Mouse (Mus musculus) liver, embryonic 11.5 days (tissue): ENCODE results near the gene Trdmt1. TPM values are rescaled to one million over a fixed set of nuclear protein-coding genes. Genes with fewer than 3 reads are reported as not detected.

Experiments
- ATAC-seq: fragments of 200-750 bp; cut with Nextera tagmentation; replicated peaks from 2 replicates; pipeline ENCODE4 v1.8.0; 2017; ENCODE audit warnings: moderate number of reproducible peaks, mild to moderate bottlenecking, moderate TSS enrichment, moderate library complexity; ENCODE audit not compliant: low FRiP score
- DNase-seq: peaks from one replicate; pipeline ENCODE4 v3.0.0-alpha.2; 2017; ENCODE audit warnings: low spot score
- H3K27ac ChIP-seq: fragments of 300-500 bp; sonication (generic); 2 replicates; pipeline ENCODE4 v1.5.1; 2014; ENCODE audit warnings: mild to moderate bottlenecking, low read depth, low read length, control low read depth
- H3K27me3 ChIP-seq: fragments of 300-500 bp; sonication (generic); replicated peaks from 2 replicates; pipeline ENCODE4 v1.6.1; 2014; ENCODE audit warnings: low read length, mixed read lengths; ENCODE audit not compliant: control insufficient read depth, insufficient read depth
- H3K36me3 ChIP-seq: fragments of 300-500 bp; sonication (generic); 2 replicates; pipeline ENCODE4 v1.6.1; 2014; ENCODE audit warnings: mild to moderate bottlenecking, low read length, moderate library complexity, mixed read lengths; ENCODE audit not compliant: control insufficient read depth, insufficient read depth
- H3K4me1 ChIP-seq: fragments of 300-500 bp; sonication (generic); replicated peaks from 2 replicates; pipeline ENCODE4 v1.6.1; 2014; ENCODE audit warnings: low read length, mixed read lengths; ENCODE audit not compliant: control insufficient read depth, insufficient read depth
- H3K4me2 ChIP-seq: fragments of 300-500 bp; sonication (generic); 2 replicates; pipeline ENCODE4 v1.6.1; 2014; ENCODE audit warnings: mild to moderate bottlenecking, control low read depth, moderate library complexity
- H3K4me3 ChIP-seq: fragments of 300-500 bp; sonication (generic); 2 replicates; pipeline ENCODE4 v1.5.1; 2014; ENCODE audit warnings: low read depth, low read length, control low read depth
- H3K9ac ChIP-seq: fragments of 300-500 bp; sonication (generic); 2 replicates; pipeline ENCODE4 v1.6.1; 2014; ENCODE audit warnings: low read depth, low read length, control low read depth
- H3K9me3 ChIP-seq: fragments of 300-500 bp; sonication (generic); 2 replicates; pipeline ENCODE4 v1.6.1; 2016; ENCODE audit warnings: low read length, inconsistent platforms, mixed read lengths; ENCODE audit not compliant: control insufficient read depth
- WGBS: fragments of 180-500 bp; shearing (Covaris S2); extraction: QIAGEN DNeasy Blood & Tissue Kit; methylation state at CpG from one replicate; pipeline ENCODE4 v1.1.7; 2014; 5-methylcytosine and 5-hydroxymethylcytosine counted together
- polyA plus RNA-seq: library from polyadenylated mRNA; unstranded; fragments of >200 nt; fragmentation: Nextera tagmentation; extraction: Ambion mirVana; gene quantifications from 2 replicates; pipeline ENCODE4 v1.2.1, GENCODE M21; 2014

The Trdmt1 gene
- polyA plus RNA-seq, 1 experiment from 2014 or later = 10.2 TPM

GRCm38 (mm10) chr2:13500298-13500999 lies 44.0 kb downstream of the Trdmt1 start:
- no peaks in the 10 kb centered on the region for H3K36me3 ChIP-seq
- no peak for DNase-seq
- H3K27ac ChIP-seq = no peak overlapping the region
- no peak overlapping the region for H3K4me3 ChIP-seq
- H3K4me2 ChIP-seq = no peak overlapping the region
- no peak for ATAC-seq
- no peaks in the 10 kb centered on the region for H3K27me3 ChIP-seq
- 81% methylated on average over 5 of the region's 5 CpGs for WGBS
- H3K9me3 ChIP-seq = no peaks in the 10 kb centered on the region
- no peak overlapping the region for H3K9ac ChIP-seq
- no peaks in the 10 kb centered on the region for H3K4me1 ChIP-seq

GRCm38 (mm10) chr2:13499196-13499595 lies 45.3 kb downstream of the Trdmt1 start:
- WGBS = 70% methylated on average over 7 of the region's 7 CpGs
- Histone ChIP-seq H3K27ac (no peak overlapping the region), H3K9me3 (no peaks in the 10 kb centered on the region), H3K4me1 (no peaks in the 10 kb centered on the region), H3K27me3 (no peaks in the 10 kb centered on the region), H3K9ac (no peak overlapping the region), H3K36me3 (no peaks in the 10 kb centered on the region), H3K4me3 (no peak overlapping the region), H3K4me2 (no peak overlapping the region)
- DNase-seq = no peak
- ATAC-seq = no peak

- Histone ChIP-seq H3K36me3 (no peaks in the 10 kb centered on the region), H3K4me2 (no peak overlapping the region), H3K9me3 (no peaks in the 10 kb centered on the region), H3K27ac (no peak overlapping the region), H3K27me3 (no peaks in the 10 kb centered on the region), H3K9ac (no peak overlapping the region), H3K4me1 (no peaks in the 10 kb centered on the region), H3K4me3 (no peak overlapping the region)
- WGBS = 58% methylated on average over 2 of the region's 2 CpGs
- DNase-seq (no peak), ATAC-seq (no peak)
Observed at GRCm38 (mm10) chr2:13496087-13496486, 48.4 kb downstream of the Trdmt1 start.

GRCm38 (mm10) chr2:13492927-13493326 lies 51.5 kb downstream of the Trdmt1 start:
- no peaks in the 10 kb centered on the region for H3K36me3 ChIP-seq
- ATAC-seq (no peak), DNase-seq (no peak)
- no peak overlapping the region for H3K4me2 ChIP-seq
- no peak overlapping the region for H3K27ac ChIP-seq
- 86% methylated on average over 4 of the region's 4 CpGs for WGBS
- H3K9me3 ChIP-seq = no peaks in the 10 kb centered on the region
- no peaks in the 10 kb centered on the region for H3K4me1 ChIP-seq
- H3K9ac ChIP-seq = no peak overlapping the region
- H3K4me3 ChIP-seq = no peak overlapping the region
- no peaks in the 10 kb centered on the region for H3K27me3 ChIP-seq

- H3K9ac ChIP-seq = no peak within 1 kb of the TSS
- WGBS = 63% methylated on average over 8 of the region's 8 CpGs
- DNase-seq (no peak), ATAC-seq (no peak)
- no peaks in the 10 kb centered on the region for H3K9me3 ChIP-seq
- H3K4me1 ChIP-seq = no peaks in the 10 kb centered on the region
- H3K4me3 ChIP-seq = no peak within 1 kb of the TSS
- no peak within 1 kb of the TSS for H3K27ac ChIP-seq
- no peaks in the 10 kb centered on the region for H3K36me3 ChIP-seq
- no peak within 1 kb of the TSS for H3K4me2 ChIP-seq
- no peaks in the 10 kb centered on the region for H3K27me3 ChIP-seq
Observed at GRCm38 (mm10) chr2:13491734-13492133, 52.7 kb downstream of the Trdmt1 start, which contains the start of gene Cubn. Cubn (minus strand) TSS chr2:13491813.

- no peak for ATAC-seq
- no peak overlapping the region for H3K4me3 ChIP-seq
Observed at GRCm38 (mm10) chr2:13490480-13490879, 54.0 kb downstream of the Trdmt1 start.

GRCm38 (mm10) chr2:13486470-13486869 lies 58.0 kb downstream of the Trdmt1 start:
- no peak for DNase-seq

More at GRCm38 (mm10) chr2:13490480-13490879, 54.0 kb downstream of the Trdmt1 start:
- Histone ChIP-seq H3K9me3 (no peaks in the 10 kb centered on the region), H3K27ac (no peak overlapping the region), H3K27me3 (no peaks in the 10 kb centered on the region), H3K4me1 (no peaks in the 10 kb centered on the region), H3K9ac (no peak overlapping the region), H3K36me3 (no peaks in the 10 kb centered on the region), H3K4me2 (no peak overlapping the region)
- 80% methylated on average over 2 of the region's 2 CpGs for WGBS
- no peak for DNase-seq

GRCm38 (mm10) chr2:13484566-13484965 lies 59.9 kb downstream of the Trdmt1 start:
- 85% methylated on average over 3 of the region's 3 CpGs for WGBS
- DNase-seq (no peak), ATAC-seq (no peak)
- Histone ChIP-seq H3K9ac (no peak overlapping the region), H3K9me3 (no peaks in the 10 kb centered on the region), H3K4me2 (no peak overlapping the region), H3K27ac (no peak overlapping the region), H3K27me3 (no peaks in the 10 kb centered on the region), H3K36me3 (no peaks in the 10 kb centered on the region), H3K4me3 (no peak overlapping the region), H3K4me1 (no peaks in the 10 kb centered on the region)

More at GRCm38 (mm10) chr2:13486470-13486869, 58.0 kb downstream of the Trdmt1 start:
- ATAC-seq = no peak
- Histone ChIP-seq H3K36me3 (no peaks in the 10 kb centered on the region), H3K4me3 (no peak overlapping the region), H3K4me1 (no peaks in the 10 kb centered on the region), H3K9ac (no peak overlapping the region), H3K9me3 (no peaks in the 10 kb centered on the region), H3K4me2 (no peak overlapping the region), H3K27me3 (no peaks in the 10 kb centered on the region), H3K27ac (no peak overlapping the region)
- WGBS = 82% methylated on average over 8 of the region's 8 CpGs

- no peak for DNase-seq
- Histone ChIP-seq H3K27ac (no peak overlapping the region), H3K4me1 (no peaks in the 10 kb centered on the region), H3K27me3 (no peaks in the 10 kb centered on the region), H3K36me3 (no peaks in the 10 kb centered on the region), H3K4me2 (no peak overlapping the region), H3K9ac (no peak overlapping the region), H3K4me3 (no peak overlapping the region), H3K9me3 (no peaks in the 10 kb centered on the region)
- 74% methylated on average over 2 of the region's 2 CpGs for WGBS
- no peak for ATAC-seq
Observed at GRCm38 (mm10) chr2:13480744-13481143, 63.7 kb downstream of the Trdmt1 start.
